Mouse (Mus musculus) hindbrain, embryonic 13.5 days (tissue): Measurements from ENCODE around the gene Pnkd. TPM values are rescaled to one million over a fixed set of nuclear protein-coding genes. Genes with fewer than 3 reads are reported as not detected.
A peak's percentile ranks its signal among the peaks of the same experiment; 100 is the strongest.

ENCODE experiments used
- ATAC-seq: fragments of 200-750 bp; cut with Nextera tagmentation; 2 replicates; pipeline ENCODE4 v1.8.0; 2017; ENCODE audit warnings: moderate TSS enrichment; ENCODE audit not compliant: low FRiP score
- H3K27ac ChIP-seq: fragments of 300-500 bp; sonication (generic); 2 replicates; pipeline ENCODE4 v1.5.1; 2015; ENCODE audit warnings: inconsistent platforms, mild to moderate bottlenecking, moderate library complexity
- H3K27me3 ChIP-seq: fragments of 300-500 bp; sonication (generic); 2 replicates; pipeline ENCODE4 v1.6.1; 2015; ENCODE audit warnings: mild to moderate bottlenecking, inconsistent platforms
- H3K36me3 ChIP-seq: fragments of 300-500 bp; sonication (generic); 2 replicates; pipeline ENCODE4 v1.6.1; 2015; ENCODE audit warnings: mild to moderate bottlenecking, inconsistent platforms
- H3K4me1 ChIP-seq: fragments of 300-500 bp; sonication (generic); replicated peaks from 2 replicates; pipeline ENCODE4 v1.6.1; 2015; ENCODE audit warnings: inconsistent platforms
- H3K4me2 ChIP-seq: fragments of 300-500 bp; sonication (generic); 2 replicates; pipeline ENCODE4 v1.6.1; 2015; ENCODE audit warnings: inconsistent platforms, mild to moderate bottlenecking, moderate library complexity
- H3K4me3 ChIP-seq: fragments of 300-500 bp; sonication (generic); 2 replicates; pipeline ENCODE4 v1.5.1; 2015; ENCODE audit warnings: mild to moderate bottlenecking, inconsistent platforms
- H3K9ac ChIP-seq: fragments of 300-500 bp; sonication (generic); 2 replicates; pipeline ENCODE4 v1.6.1; 2015; ENCODE audit warnings: mild to moderate bottlenecking, inconsistent platforms
- H3K9me3 ChIP-seq: fragments of 300-500 bp; sonication (generic); 2 replicates; pipeline ENCODE4 v1.6.1; 2016; ENCODE audit warnings: inconsistent platforms
- WGBS: fragments of 180-500 bp; shearing (Covaris S2); methylation state at CpG from one replicate; pipeline ENCODE4 v1.1.7; 2015; 5-methylcytosine and 5-hydroxymethylcytosine counted together
- microRNA counts: library from miRNA; unstranded; fragments of <30 nt; microRNA quantifications from one replicate; lab custom pipeline; 2016
- microRNA-seq: library from miRNA; unstranded; fragments of <30 nt; microRNA quantifications from one replicate; pipeline ENCODE4, GENCODE M21; 2016
- polyA plus RNA-seq: library from polyadenylated mRNA; unstranded; fragments of >200 nt; fragmentation: Nextera tagmentation; extraction: Ambion mirVana; gene quantifications from 2 replicates; pipeline ENCODE4 v1.2.1, GENCODE M21; 2015

Gene Pnkd
- polyA plus RNA-seq, 1 experiment from 2014 or later: 98.2 TPM

DNA sequence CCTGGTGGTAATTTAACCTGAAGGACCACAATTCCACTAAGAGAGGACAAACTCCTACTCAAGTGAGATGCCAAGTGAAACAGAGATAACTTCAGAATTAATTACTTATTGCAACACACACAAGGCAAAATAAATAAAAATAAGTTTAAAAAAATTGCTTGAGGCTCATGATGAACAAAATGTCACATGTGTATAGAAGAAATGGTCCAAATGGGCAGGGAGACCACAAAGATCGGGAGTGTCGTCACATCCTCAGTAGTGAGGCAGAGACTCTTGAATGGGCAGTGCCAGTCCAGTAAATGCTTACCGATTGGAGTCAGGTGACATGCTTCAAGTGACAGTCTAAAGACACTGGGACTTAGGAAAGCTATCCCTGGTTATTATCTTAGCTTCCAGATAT, 115.8 kb downstream of the Pnkd start:
- WGBS: 85% methylated on average over 3 of the region's 3 CpGs
- H3K4me2 ChIP-seq: no peak overlapping the region

DNA sequence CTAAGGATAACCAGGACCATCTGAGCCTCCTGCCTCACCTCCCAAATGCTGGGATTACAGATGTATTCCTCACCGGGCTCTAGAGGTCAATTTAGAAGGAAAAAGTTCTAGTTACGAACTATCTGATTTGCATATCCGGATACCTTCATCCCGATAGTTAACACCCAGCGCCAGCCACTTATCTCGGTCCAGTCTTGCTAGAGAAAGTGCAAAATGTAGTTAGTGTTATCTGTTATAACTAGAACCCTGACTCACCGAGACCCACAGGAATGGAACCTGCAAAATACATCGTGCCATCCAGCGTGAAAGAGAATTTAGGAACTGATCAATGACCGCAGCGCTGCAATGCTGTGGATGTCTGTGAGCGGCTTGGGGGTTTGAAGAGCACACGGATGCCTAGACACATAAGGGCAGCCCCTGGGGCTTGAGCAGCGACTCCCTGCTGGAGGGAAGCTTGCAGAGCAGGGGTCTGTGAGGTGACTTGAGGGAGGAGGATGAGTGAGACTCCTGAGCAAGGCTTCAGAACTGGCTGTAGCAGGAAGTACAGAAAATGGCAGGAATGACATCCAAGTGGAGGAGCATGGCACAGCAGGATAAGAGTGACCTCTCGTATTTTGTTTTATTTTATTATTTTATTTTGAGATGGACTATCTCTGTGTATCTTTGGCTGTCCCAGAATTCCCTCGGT, 116.4 kb downstream of the Pnkd start:
- no peak overlapping the region for H3K4me3 ChIP-seq
- WGBS: 61% methylated on average over 16 of the region's 16 CpGs
- 0 out of 2 replicates have a peak overlapping the region, but pooled peaks have one; percentile 40 for H3K9ac ChIP-seq
- peaks cover 10% of the 10 kb centered on the region; the same call in 1 of the 2 replicates for H3K4me1 ChIP-seq
- H3K9me3 ChIP-seq: no peaks in the 10 kb centered on the region
- ATAC-seq: no peak
- no peak overlapping the region for H3K4me2 ChIP-seq
- no peak overlapping the region for H3K27ac ChIP-seq
- H3K36me3 ChIP-seq: no peaks in the 10 kb centered on the region
- no peaks in the 10 kb centered on the region for H3K27me3 ChIP-seq

More for the DNA sequence above, 115.8 kb downstream of the Pnkd start:
- Histone ChIP-seq H3K4me3 (no peak overlapping the region), H3K9me3 (no peaks in the 10 kb centered on the region), H3K27me3 (no peaks in the 10 kb centered on the region), H3K9ac (no peak overlapping the region), H3K27ac (no peak overlapping the region), H3K36me3 (no peaks in the 10 kb centered on the region), H3K4me1 (peaks cover 10% of the 10 kb centered on the region; the same call in 1 of the 2 replicates)
- ATAC-seq: no peak

MicroRNA genes within 50 kb of the gene (microRNA counts, 519-probe panel; counts per million panel counts)
- 3,726 counts per million, percentile 52 among the panel's probes with 10 or more counts for microRNA mmu-miR-26b (lab: Ali Mortazavi, UCI)

Small RNA genes within 50 kb of the gene (microRNA-seq; reads per million reads assigned to microRNA genes)
- 16,060 reads per million, percentile 97 among the genes with 10 or more reads in this experiment for gene Mir26b

Other genes with a start within 250 kb of the Pnkd start
- 10.3 and 13.0 TPM in 2 replicates for gene Tns1, start 160.5 kb upstream of the Pnkd start, polyA plus RNA-seq
- 0.57 and 0.60 TPM in 2 replicates for gene Rufy4, start 159.4 kb upstream of the Pnkd start, polyA plus RNA-seq
- gene Cxcr2, start 130.9 kb upstream of the Pnkd start, polyA plus RNA-seq: 0.10 and 0.17 TPM in 2 replicates
- not detected in 2 replicates for gene Cxcr1, start 90.3 kb upstream of the Pnkd start, polyA plus RNA-seq
- 390 and 405 TPM in 2 replicates for gene Arpc2, start 48.8 kb upstream of the Pnkd start, polyA plus RNA-seq
- 0.42 TPM in 1 of 2 replicates, not detected in the other for gene Gpbar1, start 6.4 kb upstream of the Pnkd start, polyA plus RNA-seq
- 199 and 206 TPM in 2 replicates for gene Aamp, start 192 bp upstream of the Pnkd start, polyA plus RNA-seq
- gene Tmbim1, start 20.7 kb downstream of the Pnkd start, polyA plus RNA-seq: 7.8 and 8.6 TPM in 2 replicates
- 0.80 and 1.6 TPM in 2 replicates for gene Catip, start 77.2 kb downstream of the Pnkd start, polyA plus RNA-seq
- 2.4 and 2.5 TPM in 2 replicates for gene Slc11a1, start 90.3 kb downstream of the Pnkd start, polyA plus RNA-seq
- 18.5 and 19.8 TPM in 2 replicates for gene Ctdsp1, start 106.6 kb downstream of the Pnkd start, polyA plus RNA-seq
- gene Vil1, start 124.4 kb downstream of the Pnkd start, polyA plus RNA-seq: 0.16 and 0.18 TPM in 2 replicates
- gene Cnot9, start 221.1 kb downstream of the Pnkd start, polyA plus RNA-seq: 49.6 and 51.6 TPM in 2 replicates